Mouse (Mus musculus) kidney, embryonic 15.5 days (tissue): ENCODE data around the gene Ppp1r27. TPM values are rescaled to one million over a fixed set of nuclear protein-coding genes. Genes with fewer than 3 reads are reported as not detected.

Experiments used
- ATAC-seq: fragments of 200-750 bp; cut with Nextera tagmentation; replicated peaks from 2 replicates; pipeline ENCODE4 v1.8.0; 2017; ENCODE audit warnings: moderate TSS enrichment; ENCODE audit not compliant: low FRiP score
- H3K27ac ChIP-seq: fragments of 300-500 bp; sonication (generic); 2 replicates; pipeline ENCODE4 v1.5.1; 2015; ENCODE audit warnings: mild to moderate bottlenecking, inconsistent platforms
- H3K27me3 ChIP-seq: fragments of 300-500 bp; sonication (generic); 2 replicates; pipeline ENCODE4 v1.6.1; 2015; ENCODE audit warnings: inconsistent platforms
- H3K36me3 ChIP-seq: fragments of 300-500 bp; sonication (generic); 2 replicates; pipeline ENCODE4 v1.6.1; 2015; ENCODE audit warnings: inconsistent platforms
- H3K4me1 ChIP-seq: fragments of 300-500 bp; sonication (generic); 2 replicates; pipeline ENCODE4 v1.6.1; 2015; ENCODE audit warnings: inconsistent platforms
- H3K4me2 ChIP-seq: fragments of 300-500 bp; sonication (generic); 2 replicates; pipeline ENCODE4 v1.6.1; 2015; ENCODE audit warnings: moderate library complexity, mild to moderate bottlenecking, inconsistent platforms
- H3K4me3 ChIP-seq: fragments of 300-500 bp; sonication (generic); replicated peaks from 2 replicates; pipeline ENCODE4 v1.5.1; 2015; ENCODE audit warnings: mild to moderate bottlenecking, inconsistent platforms
- H3K9ac ChIP-seq: fragments of 300-500 bp; sonication (generic); 2 replicates; pipeline ENCODE4 v1.6.1; 2015; ENCODE audit warnings: mild to moderate bottlenecking, inconsistent platforms
- H3K9me3 ChIP-seq: fragments of 300-500 bp; sonication (generic); replicated peaks from 2 replicates; pipeline ENCODE4 v1.6.1; 2016; ENCODE audit warnings: inconsistent platforms
- WGBS: fragments of 180-500 bp; shearing (Covaris S2); methylation state at CpG from one replicate; pipeline ENCODE4 v1.1.7; 2015; ENCODE audit warnings: mixed read lengths; 5-methylcytosine and 5-hydroxymethylcytosine counted together
- polyA plus RNA-seq: library from polyadenylated mRNA; unstranded; fragments of >200 nt; fragmentation: Nextera tagmentation; extraction: Ambion mirVana; gene quantifications from 2 replicates; pipeline ENCODE4 v1.2.1, GENCODE M21; 2015

Ppp1r27 gene
- polyA plus RNA-seq, 1 experiment from 2014 or later: 0.49 TPM

GRCm38 (mm10) chr11:120538955-120539284, 12.0 kb downstream of the Ppp1r27 start:
- Histone ChIP-seq H3K9me3 (no peaks in the 10 kb centered on the region), H3K4me3 (no peak overlapping the region), H3K4me1 (peaks cover 34% of the 10 kb centered on the region), H3K9ac (no peak overlapping the region), H3K27me3 (peaks cover 13% of the 10 kb centered on the region; the same call in 1 of the 2 replicates), H3K4me2 (no peak overlapping the region), H3K27ac (peak overlapping the region; percentile 95), H3K36me3 (peaks cover 27% of the 10 kb centered on the region)
- ATAC-seq: 0 out of 2 replicates have a peak, but pooled peaks have one; percentile 10
- 39% methylated on average over 8 of the region's 8 CpGs for WGBS

GRCm38 (mm10) chr11:120538485-120538884, 12.4 kb downstream of the Ppp1r27 start:
- no peak overlapping the region for H3K4me3 ChIP-seq
- peak overlapping the region; percentile 95 for H3K27ac ChIP-seq
- no peak overlapping the region for H3K4me2 ChIP-seq
- peaks cover 34% of the 10 kb centered on the region for H3K4me1 ChIP-seq
- peaks cover 16% of the 10 kb centered on the region for H3K27me3 ChIP-seq
- H3K36me3 ChIP-seq: peaks cover 23% of the 10 kb centered on the region
- 0 out of 2 replicates have a peak, but pooled peaks have one; percentile 0 for ATAC-seq
- no peak overlapping the region for H3K9ac ChIP-seq
- 58% methylated on average over 3 of the region's 3 CpGs for WGBS
- no peaks in the 10 kb centered on the region for H3K9me3 ChIP-seq

- H3K4me3 ChIP-seq: no peak overlapping the region
- peaks cover 40% of the 10 kb centered on the region for H3K4me1 ChIP-seq
- H3K9me3 ChIP-seq: no peaks in the 10 kb centered on the region
- no peak for ATAC-seq
- no peak overlapping the region for H3K27ac ChIP-seq
- H3K36me3 ChIP-seq: no peaks in the 10 kb centered on the region
- no peak overlapping the region for H3K9ac ChIP-seq
- peaks cover 43% of the 10 kb centered on the region for H3K27me3 ChIP-seq
- no peak overlapping the region for H3K4me2 ChIP-seq
- WGBS: 80% methylated on average over 3 of the region's 3 CpGs
Observed at GRCm38 (mm10) chr11:120535804-120536203, 15.1 kb downstream of the Ppp1r27 start.

GRCm38 (mm10) chr11:120535145-120535544, 15.8 kb downstream of the Ppp1r27 start:
- Histone ChIP-seq H3K4me3 (no peak overlapping the region), H3K27me3 (peaks cover 49% of the 10 kb centered on the region), H3K9me3 (no peaks in the 10 kb centered on the region), H3K4me1 (peaks cover 40% of the 10 kb centered on the region), H3K27ac (no peak overlapping the region), H3K36me3 (no peaks in the 10 kb centered on the region), H3K9ac (no peak overlapping the region), H3K4me2 (no peak overlapping the region)
- ATAC-seq: no peak
- 76% methylated on average over 3 of the region's 3 CpGs for WGBS

- Histone ChIP-seq H3K9me3 (no peaks in the 10 kb centered on the region), H3K36me3 (no peaks in the 10 kb centered on the region), H3K4me2 (no peak overlapping the region), H3K9ac (no peak overlapping the region), H3K27ac (no peak overlapping the region), H3K4me1 (peaks cover 32% of the 10 kb centered on the region), H3K27me3 (peaks cover 60% of the 10 kb centered on the region), H3K4me3 (no peak overlapping the region)
- 86% methylated on average over 8 of the region's 8 CpGs for WGBS
- ATAC-seq: no peak
Observed at GRCm38 (mm10) chr11:120534093-120534492, 16.8 kb downstream of the Ppp1r27 start.

GRCm38 (mm10) chr11:120531646-120532045, 19.3 kb downstream of the Ppp1r27 start:
- 22% methylated on average over 9 of the region's 9 CpGs for WGBS
- H3K9me3 ChIP-seq: no peaks in the 10 kb centered on the region
- H3K4me3 ChIP-seq: 0 out of 2 replicates have a peak overlapping the region, but pooled peaks have one; percentile 42
- H3K9ac ChIP-seq: no peak overlapping the region
- H3K4me1 ChIP-seq: peaks cover 18% of the 10 kb centered on the region
- peak overlapping the region; percentile 77; the same call in 1 of the 2 replicates for H3K4me2 ChIP-seq
- H3K27ac ChIP-seq: no peak overlapping the region
- H3K27me3 ChIP-seq: peaks cover 77% of the 10 kb centered on the region
- ATAC-seq: no peak
- no peaks in the 10 kb centered on the region for H3K36me3 ChIP-seq

- H3K27me3 ChIP-seq: peaks cover 77% of the 10 kb centered on the region
- H3K4me3 ChIP-seq: peak within 1 kb of the TSS; percentile 42
- H3K9ac ChIP-seq: peak within 1 kb of the TSS; percentile 49
- H3K27ac ChIP-seq: no peak within 1 kb of the TSS
- 9% methylated on average over 56 of the region's 62 CpGs for WGBS
- no peaks in the 10 kb centered on the region for H3K9me3 ChIP-seq
- H3K36me3 ChIP-seq: no peaks in the 10 kb centered on the region
- peaks cover 18% of the 10 kb centered on the region for H3K4me1 ChIP-seq
- 0 out of 2 replicates have a peak, but pooled peaks have one; percentile 43 for ATAC-seq
- H3K4me2 ChIP-seq: peak within 1 kb of the TSS; percentile 77
Observed at GRCm38 (mm10) chr11:120530085-120530964, 20.6 kb downstream of the Ppp1r27 start, which contains the start of gene Gcgr. Gene Gcgr, plus strand, starts transcription at chr11:120530699.

- Histone ChIP-seq H3K27ac (no peak overlapping the region), H3K4me3 (no peak overlapping the region), H3K9ac (no peak overlapping the region), H3K4me2 (no peak overlapping the region), H3K9me3 (no peaks in the 10 kb centered on the region), H3K4me1 (peaks cover 18% of the 10 kb centered on the region), H3K27me3 (peaks cover 64% of the 10 kb centered on the region), H3K36me3 (no peaks in the 10 kb centered on the region)
- WGBS: 67% methylated on average over 4 of the region's 4 CpGs
- no peak for ATAC-seq
Observed at GRCm38 (mm10) chr11:120528903-120529302, 22.0 kb downstream of the Ppp1r27 start.

- ATAC-seq: no peak
- WGBS: 78% methylated on average over 9 of the region's 9 CpGs
Observed at GRCm38 (mm10) chr11:120527690-120528354, 23.1 kb downstream of the Ppp1r27 start.

GRCm38 (mm10) chr11:120525959-120526358, 25.0 kb downstream of the Ppp1r27 start:
- H3K36me3 ChIP-seq: no peaks in the 10 kb centered on the region
- peaks cover 10% of the 10 kb centered on the region for H3K4me1 ChIP-seq
- no peak overlapping the region for H3K9ac ChIP-seq
- no peaks in the 10 kb centered on the region for H3K9me3 ChIP-seq
- H3K27me3 ChIP-seq: peaks cover 36% of the 10 kb centered on the region
- WGBS: 79% methylated on average over 2 of the region's 2 CpGs
- no peak overlapping the region for H3K4me3 ChIP-seq
- H3K4me2 ChIP-seq: no peak overlapping the region
- H3K27ac ChIP-seq: no peak overlapping the region
- no peak for ATAC-seq

More at GRCm38 (mm10) chr11:120527690-120528354, 23.1 kb downstream of the Ppp1r27 start:
- Histone ChIP-seq H3K27ac (no peak overlapping the region), H3K27me3 (peaks cover 54% of the 10 kb centered on the region), H3K36me3 (no peaks in the 10 kb centered on the region), H3K4me1 (peaks cover 18% of the 10 kb centered on the region), H3K4me3 (no peak overlapping the region), H3K9me3 (no peaks in the 10 kb centered on the region), H3K4me2 (no peak overlapping the region), H3K9ac (no peak overlapping the region)

- no peak for ATAC-seq
- Histone ChIP-seq H3K9ac (no peak overlapping the region), H3K9me3 (no peaks in the 10 kb centered on the region), H3K4me2 (no peak overlapping the region), H3K4me3 (no peak overlapping the region), H3K36me3 (no peaks in the 10 kb centered on the region), H3K27me3 (peaks cover 3% of the 10 kb centered on the region), H3K27ac (no peak overlapping the region), H3K4me1 (peaks cover 20% of the 10 kb centered on the region)
- 85% methylated on average over 8 of the region's 8 CpGs for WGBS
Observed at GRCm38 (mm10) chr11:120522581-120522980, 28.4 kb downstream of the Ppp1r27 start.

- 83% methylated on average over 5 of the region's 5 CpGs for WGBS
- ATAC-seq: no peak
- H3K27ac ChIP-seq: no peak overlapping the region
Observed at GRCm38 (mm10) chr11:120520967-120521540, 29.9 kb downstream of the Ppp1r27 start.

More at GRCm38 (mm10) chr11:120520967-120521540, 29.9 kb downstream of the Ppp1r27 start:
- Histone ChIP-seq H3K36me3 (no peaks in the 10 kb centered on the region), H3K27me3 (no peaks in the 10 kb centered on the region), H3K4me1 (peaks cover 20% of the 10 kb centered on the region), H3K9me3 (no peaks in the 10 kb centered on the region), H3K4me2 (no peak overlapping the region), H3K9ac (no peak overlapping the region), H3K4me3 (no peak overlapping the region)
